Comparison of ENCODE assay signal across 9 mouse cellular contexts in genomic region chr8:121967977-121968376, GRCm38 (mm10). TPM values are rescaled to one million over a fixed set of nuclear protein-coding genes. Genes with fewer than 3 reads are reported as not detected.
DNase-seq lines count a peak whose midpoint lies in the region; ATAC-seq and TF ChIP-seq lines count a peak whose summit lies in the region.
"Had no signal": no experiment of that assay in that cellular context is flagged by ENCODE, and none has a peak within 500 bp of the region (broad histone marks: within the 10 kb centered on the region; RNA-seq: fewer than 3 reads in every experiment).

No protein-coding gene starts in this region.

- no peak for ATAC-seq in embryonic facial prominence, embryonic 15.5 days (ENCODE audit: insufficient number of reproducible peaks, low FRiP score, low TSS enrichment, low read depth)
- no peak for ATAC-seq in kidney, postnatal 0 days (replicated peaks; ENCODE audit: low FRiP score, low read depth)

- no peaks in the 10 kb centered on the region for H3K36me3 ChIP-seq in kidney, adult 2 months (ENCODE audit: control insufficient read depth, insufficient read depth, low read length)
- H3K36me3 ChIP-seq in embryonic facial prominence, embryonic 15.5 days, result no peaks in the 10 kb centered on the region
- no peaks in the 10 kb centered on the region for H3K36me3 ChIP-seq in kidney, postnatal 0 days (ENCODE audit: insufficient read depth, low read length)
- H3K36me3 ChIP-seq: embryonic facial prominence, embryonic 13.5 days had no signal

- H3K4me2 ChIP-seq in embryonic facial prominence, embryonic 15.5 days (replicated peaks), result no peak overlapping the region
- H3K4me2 ChIP-seq in kidney, postnatal 0 days (ENCODE audit: low read length), result no peak overlapping the region
- H3K4me2 ChIP-seq: embryonic facial prominence, embryonic 13.5 days; liver, embryonic 13.5 days had no signal

- peaks cover 26% of the 10 kb centered on the region for H3K4me1 ChIP-seq in kidney, adult 2 months (ENCODE audit: control insufficient read depth, insufficient read depth, low read length)
- H3K4me1 ChIP-seq in embryonic facial prominence, embryonic 15.5 days, result peaks cover 52% of the 10 kb centered on the region
- H3K4me1 ChIP-seq in kidney, postnatal 0 days (replicated peaks; ENCODE audit: insufficient read depth, low read length), result peaks cover 16% of the 10 kb centered on the region

- H3K9me3 ChIP-seq in embryonic facial prominence, embryonic 15.5 days (replicated peaks), result no peaks in the 10 kb centered on the region
- H3K9me3 ChIP-seq in kidney, postnatal 0 days (replicated peaks; ENCODE audit: low read length), result no peaks in the 10 kb centered on the region
- H3K9me3 ChIP-seq: embryonic facial prominence, embryonic 13.5 days; liver, embryonic 13.5 days had no signal

- no peak for TF ChIP-seq POLR2A in kidney, adult 2 months (IDR thresholded peaks at IDR 0.05; ENCODE audit: low read depth, low read length)

- H3K4me3 ChIP-seq in kidney, adult 2 months (ENCODE audit: insufficient read depth, low read depth, low read length), result no peak overlapping the region
- H3K4me3 ChIP-seq in embryonic facial prominence, embryonic 15.5 days (replicated peaks), result no peak overlapping the region
- H3K4me3 ChIP-seq in kidney, postnatal 0 days (replicated peaks; ENCODE audit: low read depth, low read length), result no peak overlapping the region
- H3K4me3 ChIP-seq: embryonic facial prominence, embryonic 13.5 days; liver, embryonic 13.5 days had no signal

- no peak overlapping the region for H3K9ac ChIP-seq in embryonic facial prominence, embryonic 15.5 days
- no peak overlapping the region for H3K9ac ChIP-seq in kidney, postnatal 0 days (ENCODE audit: low read depth, low read length)
- H3K9ac ChIP-seq: embryonic facial prominence, embryonic 13.5 days; liver, embryonic 13.5 days had no signal

- peak; percentile 86 for DNase-seq in kidney, adult 2 months
- no peak for DNase-seq in kidney, postnatal 10 days
- DNase-seq in adipocyte (ENCODE audit: low spot score), result peak; percentile 93
- DNase-seq in kidney, postnatal 0 days (ENCODE audit: low spot score), result no peak
- DNase-seq in urinary bladder, postnatal 4 days (ENCODE audit: low spot score in 2 of 2), result no peak
- DNase-seq in spleen, adult 12 weeks (ENCODE audit: low spot score), result no peak
- DNase-seq: liver, embryonic 13.5 days had no signal

- no peak for TF ChIP-seq CTCF in kidney, adult 2 months (conservative IDR thresholded peaks at IDR 0.05; ENCODE audit: insufficient read depth, insufficient read length, low read depth, low read length)
- no peak for TF ChIP-seq CTCF in kidney, postnatal 0 days (IDR thresholded peaks at IDR 0.05; ENCODE audit: low read depth)

- H3K27ac ChIP-seq in kidney, adult 2 months (ENCODE audit: insufficient read depth, low read depth, low read length), result peak overlapping the region; percentile 42; the same call in 1 of the 2 replicates
- H3K27ac ChIP-seq in embryonic facial prominence, embryonic 15.5 days (replicated peaks), result peak overlapping the region; percentile 65; the same call in 1 of the 2 replicates
- peak overlapping the region; percentile 15; the same call in 1 of the 2 replicates for H3K27ac ChIP-seq in kidney, postnatal 0 days
- H3K27ac ChIP-seq: liver, embryonic 13.5 days had no signal

- H3K27me3 ChIP-seq in kidney, adult 2 months (replicated peaks; ENCODE audit: control insufficient read depth, insufficient read depth, low read length), result no peaks in the 10 kb centered on the region
- H3K27me3 ChIP-seq in embryonic facial prominence, embryonic 15.5 days, result no peaks in the 10 kb centered on the region
- H3K27me3 ChIP-seq in kidney, postnatal 0 days (ENCODE audit: insufficient read depth, low read length), result no peaks in the 10 kb centered on the region
- H3K27me3 ChIP-seq: embryonic facial prominence, embryonic 13.5 days; liver, embryonic 13.5 days had no signal

- 11% methylated on average over 4 of the region's 4 CpGs for WGBS in kidney, adult 2 months
- WGBS in embryonic facial prominence, embryonic 15.5 days, result 43% methylated on average over 4 of the region's 4 CpGs
- 25% methylated on average over 4 of the region's 4 CpGs for WGBS in kidney, postnatal 0 days

RNA-seq across cellular contexts. Expression of gene Banp, which starts 18.4 kb away (rescaled TPM):
- 35.7 and 44.9 TPM in 2 replicates for polyA plus RNA-seq in kidney, adult 2 months (2012; rRNA removed)
- 46.3 and 48.5 TPM in 2 replicates for polyA plus RNA-seq in embryonic facial prominence, embryonic 15.5 days (2015; fragmentation: Nextera tagmentation; extraction: Ambion mirVana)
- 23.1 and 24.6 TPM in 2 replicates for polyA plus RNA-seq in kidney, postnatal 0 days (2015; fragmentation: Nextera tagmentation; extraction: Ambion mirVana)

RNA-seq across cellular contexts. Expression of gene Car5a, which starts 23.3 kb away (rescaled TPM):
- polyA plus RNA-seq in kidney, adult 2 months (2012; rRNA removed), result 13.4 and 17.9 TPM in 2 replicates
- polyA plus RNA-seq in embryonic facial prominence, embryonic 15.5 days (2015; fragmentation: Nextera tagmentation; extraction: Ambion mirVana), result 0.13 TPM in 1 of 2 replicates, not detected in the other
- 0.12 and 0.23 TPM in 2 replicates for polyA plus RNA-seq in kidney, postnatal 0 days (2015; fragmentation: Nextera tagmentation; extraction: Ambion mirVana)
- polyA plus RNA-seq: embryonic facial prominence, embryonic 13.5 days had no signal

Comparison
In these comparisons a context has a peak if more than half of its experiments do, and no peak if none do; other contexts are left out.
1. DNase-seq: peak in kidney, adult 2 months (single experiment) and adipocyte (single experiment); none in kidney, postnatal 10 days (single experiment), kidney, postnatal 0 days (single experiment), urinary bladder, postnatal 4 days (0 of 2) and spleen, adult 12 weeks (single experiment).
2. RNA of gene Car5a, which starts 23.3 kb away (polyA plus RNA-seq): 13.4 to 17.9 TPM in kidney, adult 2 months; 0.13 TPM in embryonic facial prominence, embryonic 15.5 days and 0.12 to 0.23 TPM in kidney, postnatal 0 days; every median in the first group is over 10 times any median in the second.
3. H3K27ac ChIP-seq: peak in every context shown above with its lines; median percentile 65 in embryonic facial prominence, embryonic 15.5 days; 42 in kidney, adult 2 months; 15 in kidney, postnatal 0 days.